Mouse (Mus musculus) intestine, embryonic 16.5 days (tissue): Measurements from ENCODE around the gene Cops4. TPM values are rescaled to one million over a fixed set of nuclear protein-coding genes. Genes with fewer than 3 reads are reported as not detected.

ENCODE experiments used
- ATAC-seq: fragments of 200-750 bp; cut with Nextera tagmentation; 2 replicates; pipeline ENCODE4 v1.8.0; 2017; ENCODE audit warnings: moderate TSS enrichment, moderate library complexity
- H3K27ac ChIP-seq: fragments of 300-500 bp; sonication (generic); 2 replicates; pipeline ENCODE4 v1.5.1; 2014; ENCODE audit warnings: mild to moderate bottlenecking, low read length
- H3K27me3 ChIP-seq: fragments of 300-500 bp; sonication (generic); replicated peaks from 2 replicates; pipeline ENCODE4 v1.6.1; 2014; ENCODE audit warnings: low read length, control low read depth, mixed read lengths; ENCODE audit not compliant: control insufficient read depth, insufficient read depth
- H3K36me3 ChIP-seq: fragments of 300-500 bp; sonication (generic); 2 replicates; pipeline ENCODE4 v1.6.1; 2014; ENCODE audit warnings: low read length, control low read depth; ENCODE audit not compliant: control insufficient read depth, insufficient read depth
- H3K4me1 ChIP-seq: fragments of 300-500 bp; sonication (generic); 2 replicates; pipeline ENCODE4 v1.6.1; 2014; ENCODE audit warnings: low read length, control low read depth, mixed read lengths; ENCODE audit not compliant: control insufficient read depth, insufficient read depth
- H3K4me2 ChIP-seq: fragments of 300-500 bp; sonication (generic); 2 replicates; pipeline ENCODE4 v1.6.1; 2014; ENCODE audit warnings: low read depth, low read length, control low read depth
- H3K4me3 ChIP-seq: fragments of 300-500 bp; sonication (generic); 2 replicates; pipeline ENCODE4 v1.5.1; 2014; ENCODE audit warnings: mild to moderate bottlenecking, low read length
- H3K9ac ChIP-seq: fragments of 300-500 bp; sonication (generic); 2 replicates; pipeline ENCODE4 v1.6.1; 2014; ENCODE audit warnings: low read depth, low read length
- H3K9me3 ChIP-seq: fragments of 300-500 bp; sonication (generic); 2 replicates; pipeline ENCODE4 v1.6.1; 2016; ENCODE audit warnings: low read length, control low read depth; ENCODE audit not compliant: control insufficient read depth
- WGBS: fragments of 180-500 bp; shearing (Covaris S2); extraction: QIAGEN DNeasy Blood & Tissue Kit; methylation state at CpG from one replicate; pipeline ENCODE4 v1.1.7; 2014; 5-methylcytosine and 5-hydroxymethylcytosine counted together
- microRNA-seq: library from miRNA; unstranded; fragments of <30 nt; microRNA quantifications from one replicate; pipeline ENCODE4, GENCODE M21; 2016
- polyA plus RNA-seq: library from polyadenylated mRNA; unstranded; fragments of >200 nt; fragmentation: Nextera tagmentation; extraction: Ambion mirVana; gene quantifications from 2 replicates; pipeline ENCODE4 v1.2.1, GENCODE M21; 2015

Cops4 gene
- polyA plus RNA-seq, 1 experiment from 2014 or later: 164 TPM

- Histone ChIP-seq H3K9ac (no peak overlapping the region), H3K27me3 (no peaks in the 10 kb centered on the region), H3K9me3 (0 out of 2 replicates have a peak, but pooled peaks cover 7% of the 10 kb centered on the region), H3K36me3 (no peaks in the 10 kb centered on the region), H3K4me3 (no peak overlapping the region), H3K4me1 (no peaks in the 10 kb centered on the region), H3K4me2 (no peak overlapping the region), H3K27ac (0 out of 2 replicates have a peak overlapping the region, but pooled peaks have one; percentile 13)
- 72% methylated on average over 6 of the region's 6 CpGs for WGBS
- ATAC-seq: peak; percentile 51
These were observed 77.9 kb downstream of the Cops4 start for GRCm38 (mm10) chr5:100595999-100596398.

Small RNA genes within 50 kb of the gene (microRNA-seq; reads per million reads assigned to microRNA genes)
- not detected for gene Gm23222

Other genes starting within 250 kb of the Cops4 start
- gene Sec31a, start 102.1 kb upstream of the Cops4 start, polyA plus RNA-seq: 183 and 215 TPM in 2 replicates
- gene Lin54, start 17.7 kb upstream of the Cops4 start, polyA plus RNA-seq: 10.2 and 10.7 TPM in 2 replicates
- 438 and 445 TPM in 2 replicates for gene Plac8, start 53.9 kb downstream of the Cops4 start, polyA plus RNA-seq
- gene Coq2, start 156.8 kb downstream of the Cops4 start, polyA plus RNA-seq: 59.3 and 60.2 TPM in 2 replicates
- 2.9 TPM in 2 replicates for gene Hpse, start 201.4 kb downstream of the Cops4 start, polyA plus RNA-seq